Mouse (Mus musculus): ENCODE results near the gene Cdk19.

The Cdk19 gene

GRCm38 (mm10) chr10:40477426-40478075 lies 138.2 kb downstream of the Cdk19 start:
- in situ Hi-C loops (cut with MboI; ENCODE audit: low sequenced_read_pairs), result no loop called here

GRCm38 (mm10) chr10:40478626-40479025 lies 139.3 kb downstream of the Cdk19 start:
- in situ Hi-C loops (cut with MboI; ENCODE audit: low sequenced_read_pairs), result no loop called here

- in situ Hi-C loops (cut with MboI; ENCODE audit: low sequenced_read_pairs), result no loop called here
Measured at GRCm38 (mm10) chr10:40479216-40479615, 139.9 kb downstream of the Cdk19 start.

- in situ Hi-C loops (cut with MboI; ENCODE audit: low sequenced_read_pairs), result no loop called here
Measured at GRCm38 (mm10) chr10:40479621-40480193, 140.3 kb downstream of the Cdk19 start.

- in situ Hi-C loops (cut with MboI; ENCODE audit: low sequenced_read_pairs), result no loop called here
Measured at GRCm38 (mm10) chr10:40481534-40481933, 142.2 kb downstream of the Cdk19 start.

- in situ Hi-C loops (cut with MboI; ENCODE audit: low sequenced_read_pairs), result no loop called here
Measured at GRCm38 (mm10) chr10:40482285-40482684, 142.9 kb downstream of the Cdk19 start.

- in situ Hi-C loops (cut with MboI; ENCODE audit: low sequenced_read_pairs), result no loop called here
Measured at GRCm38 (mm10) chr10:40489086-40489796, 149.9 kb downstream of the Cdk19 start.

GRCm38 (mm10) chr10:40491131-40491530 lies 151.8 kb downstream of the Cdk19 start:
- in situ Hi-C loops (cut with MboI; ENCODE audit: low sequenced_read_pairs), result no loop called here

- in situ Hi-C loops (cut with MboI; ENCODE audit: low sequenced_read_pairs), result no loop called here
Measured at GRCm38 (mm10) chr10:40491748-40492147, 152.4 kb downstream of the Cdk19 start.

GRCm38 (mm10) chr10:40494181-40495162 lies 155.1 kb downstream of the Cdk19 start:
- in situ Hi-C loops (cut with MboI; ENCODE audit: low sequenced_read_pairs), result no loop called here

GRCm38 (mm10) chr10:40497301-40498041 lies 158.1 kb downstream of the Cdk19 start:
- in situ Hi-C loops (cut with MboI; ENCODE audit: low sequenced_read_pairs), result no loop called here

- in situ Hi-C loops (cut with MboI; ENCODE audit: low sequenced_read_pairs), result no loop called here
Measured at GRCm38 (mm10) chr10:40498426-40498825, 159.1 kb downstream of the Cdk19 start.

- in situ Hi-C loops (cut with MboI; ENCODE audit: low sequenced_read_pairs), result loop anchor here (25.0 kb wide), 1 partner anchor 437 kb away; no protein-coding TSS in a partner anchor
Measured at GRCm38 (mm10) chr10:40499314-40500252, 160.2 kb downstream of the Cdk19 start.

- in situ Hi-C loops (cut with MboI; ENCODE audit: low sequenced_read_pairs), result loop anchor here (25.0 kb wide), 1 partner anchor 438 kb away; no protein-coding TSS in a partner anchor
Measured at GRCm38 (mm10) chr10:40500723-40501245, 161.4 kb downstream of the Cdk19 start.

GRCm38 (mm10) chr10:40502734-40503133 lies 163.4 kb downstream of the Cdk19 start:
- in situ Hi-C loops (cut with MboI; ENCODE audit: low sequenced_read_pairs), result loop anchor here (25.0 kb wide), 1 partner anchor 440 kb away; no protein-coding TSS in a partner anchor

- in situ Hi-C loops (cut with MboI; ENCODE audit: low sequenced_read_pairs), result loop anchor here (25.0 kb wide), 1 partner anchor 448 kb away; no protein-coding TSS in a partner anchor
Measured at GRCm38 (mm10) chr10:40510356-40510755, 171.0 kb downstream of the Cdk19 start.

- in situ Hi-C loops (cut with MboI; ENCODE audit: low sequenced_read_pairs), result loop anchor here (25.0 kb wide), 1 partner anchor 449 kb away; no protein-coding TSS in a partner anchor
Measured at GRCm38 (mm10) chr10:40511221-40511677, 171.9 kb downstream of the Cdk19 start.

- in situ Hi-C loops (cut with MboI; ENCODE audit: low sequenced_read_pairs), result loop anchor here (25.0 kb wide), 1 partner anchor 450 kb away; no protein-coding TSS in a partner anchor
Measured at GRCm38 (mm10) chr10:40512185-40512584, 172.8 kb downstream of the Cdk19 start.
